11 mouse cellular contexts compared by ENCODE assay signal in the genomic region with DNA sequence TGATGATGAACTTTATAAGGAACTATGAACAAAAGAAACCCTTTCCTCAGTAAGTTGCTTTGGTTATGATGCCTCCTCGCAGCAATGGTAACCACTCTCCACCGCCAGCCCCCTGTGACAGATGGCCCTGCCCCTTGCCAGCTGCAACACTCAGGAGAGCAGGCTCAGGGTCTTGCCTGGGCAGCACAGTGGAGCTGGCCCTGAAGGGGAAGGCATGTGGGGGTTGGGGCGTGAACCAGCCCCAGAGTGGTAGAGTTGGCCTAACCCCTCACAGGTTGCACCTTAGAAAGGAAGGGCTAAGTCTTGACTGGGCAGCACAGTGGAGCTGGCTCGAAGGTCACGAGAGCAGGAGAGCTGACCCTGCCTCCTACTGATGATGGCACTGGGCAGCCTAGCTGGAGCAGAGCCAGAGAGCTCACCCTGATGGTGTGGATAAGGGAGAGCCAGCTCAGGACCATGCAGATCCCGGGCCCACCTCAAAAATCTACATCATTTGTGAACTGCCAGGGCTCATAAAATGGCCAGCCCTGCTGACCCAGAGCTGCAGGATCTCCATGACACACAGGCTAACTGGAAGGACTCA. TPM values are rescaled to one million over a fixed set of nuclear protein-coding genes. Genes with fewer than 3 reads are reported as not detected.
DNase-seq lines count a peak whose midpoint lies in the region; ATAC-seq and TF ChIP-seq lines count a peak whose summit lies in the region.
"Had no signal": no experiment of that assay in that cellular context is flagged by ENCODE, and none has a peak within 500 bp of the region (broad histone marks: within the 10 kb centered on the region; RNA-seq: fewer than 3 reads in every experiment).

No protein-coding gene starts in this region.

- H3K27me3 ChIP-seq in hindbrain, embryonic 10.5 days (ENCODE audit: insufficient read depth, poor library complexity, severe bottlenecking): no peaks in the 10 kb centered on the region
- no peaks in the 10 kb centered on the region for H3K27me3 ChIP-seq in hindbrain, embryonic 13.5 days
- no peaks in the 10 kb centered on the region for H3K27me3 ChIP-seq in MEL (ENCODE audit: control insufficient read depth in 1 of 2, insufficient read depth in 2 of 2, low read length in 2 of 2)
- no peaks in the 10 kb centered on the region for H3K27me3 ChIP-seq in forebrain, embryonic 16.5 days (replicated peaks; ENCODE audit: control insufficient read depth, insufficient read depth, low read length)

- H3K9ac ChIP-seq in hindbrain, embryonic 13.5 days: no peak overlapping the region
- H3K9ac ChIP-seq in MEL (ENCODE audit: control insufficient read depth, low read depth, low read length, poor library complexity, severe bottlenecking): no peak overlapping the region
- no peak overlapping the region for H3K9ac ChIP-seq in forebrain, embryonic 16.5 days (replicated peaks; ENCODE audit: low read depth, low read length)

- no peak for TF ChIP-seq EP300 in MEL (IDR thresholded peaks at IDR 0.05; ENCODE audit: low read depth in 1 of 2, low read length in 2 of 2)

- no peak for ATAC-seq in hindbrain, embryonic 13.5 days (ENCODE audit: low FRiP score)
- peak; percentile 47; the same call in 1 of the 2 replicates for ATAC-seq in forebrain, embryonic 16.5 days

- 0 out of 2 replicates have a peak, but pooled peaks cover 3% of the 10 kb centered on the region for H3K4me1 ChIP-seq in hindbrain, embryonic 10.5 days (replicated peaks)
- no peaks in the 10 kb centered on the region for H3K4me1 ChIP-seq in hindbrain, embryonic 13.5 days (replicated peaks)
- H3K4me1 ChIP-seq in MEL (ENCODE audit: control insufficient read depth in 1 of 2, insufficient read depth in 2 of 2, low read length in 2 of 2): peaks cover 0 to 6% of the 10 kb centered on the region in 2 experiments; a peak in 1 of 4 replicates
- H3K4me1 ChIP-seq in forebrain, embryonic 16.5 days (replicated peaks; ENCODE audit: control insufficient read depth, insufficient read depth, low read length): no peaks in the 10 kb centered on the region

- H3K27ac ChIP-seq in hindbrain, embryonic 10.5 days: no peak overlapping the region
- H3K27ac ChIP-seq in hindbrain, embryonic 13.5 days: no peak overlapping the region
- H3K27ac ChIP-seq in MEL (ENCODE audit: control insufficient read depth, low read depth, low read length): no peak overlapping the region
- H3K27ac ChIP-seq in forebrain, embryonic 16.5 days (ENCODE audit: low read length): no peak overlapping the region
- no peak overlapping the region for H3K27ac ChIP-seq in layer of hippocampus, adult 2 months

- TF ChIP-seq RAD21 in MEL (IDR thresholded peaks at IDR 0.05; ENCODE audit: low read depth, low read length): no peak

- H3K4me2 ChIP-seq in hindbrain, embryonic 13.5 days: no peak overlapping the region
- no peak overlapping the region for H3K4me2 ChIP-seq in forebrain, embryonic 16.5 days (ENCODE audit: low read length)

- H3K79me2 ChIP-seq in MEL (ENCODE audit: control insufficient read depth, insufficient read depth, low read length, poor library complexity): no peaks in the 10 kb centered on the region; the same call in 1 of the 2 replicates

- peak in 1 of 2 experiments; percentile 38; a peak in 1 of 4 replicates for TF ChIP-seq POLR2A in MEL (IDR thresholded peaks at IDR 0.05; ENCODE audit: control insufficient read depth in 1 of 2, insufficient read depth in 1 of 2, low read depth in 1 of 2, low read length in 2 of 2, poor library complexity in 1 of 2)

- TF ChIP-seq CTCF in MEL (IDR thresholded peaks at IDR 0.05 in 2 of 3, conservative IDR thresholded peaks at IDR 0.05 in 1 of 3; ENCODE audit: control insufficient read depth in 1 of 3, insufficient read depth in 1 of 3, low read depth in 2 of 3, low read length in 3 of 3, poor library complexity in 1 of 3, severe bottlenecking in 1 of 3): no peak
- no peak for TF ChIP-seq CTCF in layer of hippocampus, adult 2 months (conservative IDR thresholded peaks at IDR 0.05)

- no peaks in the 10 kb centered on the region for H3K9me3 ChIP-seq in hindbrain, embryonic 10.5 days
- no peaks in the 10 kb centered on the region for H3K9me3 ChIP-seq in hindbrain, embryonic 13.5 days
- no peaks in the 10 kb centered on the region for H3K9me3 ChIP-seq in MEL (replicated peaks; ENCODE audit: insufficient read depth, low read length)
- no peaks in the 10 kb centered on the region for H3K9me3 ChIP-seq in forebrain, embryonic 16.5 days (ENCODE audit: control insufficient read depth, low read length)

- DNase-seq in hindbrain, embryonic 10.5 days (ENCODE audit: low spot score): peak; percentile 9
- peak; percentile 37 for DNase-seq in MEL (ENCODE audit: low read depth, low spot score)
- peak; percentile 35 for DNase-seq in kidney, postnatal 14 days
- no peak for DNase-seq in embryo, embryonic 10.5 days (ENCODE audit: low spot score)
- DNase-seq in left cerebral cortex, postnatal 10 days (ENCODE audit: extremely low spot score in 1 of 2, low spot score in 2 of 2): no peak
- no peak for DNase-seq in layer of hippocampus, adult 2 months (ENCODE audit: low spot score in 2 of 2)

- no peak overlapping the region for H3K4me3 ChIP-seq in hindbrain, embryonic 10.5 days
- no peak overlapping the region for H3K4me3 ChIP-seq in hindbrain, embryonic 13.5 days
- no peak overlapping the region for H3K4me3 ChIP-seq in MEL (ENCODE audit: control insufficient read depth in 1 of 2, insufficient read depth in 1 of 2, low read depth in 2 of 2, low read length in 2 of 2)
- H3K4me3 ChIP-seq in forebrain, embryonic 16.5 days (replicated peaks; ENCODE audit: low read length): no peak overlapping the region
- H3K4me3 ChIP-seq in layer of hippocampus, adult 2 months: no peak overlapping the region

- intact Hi-C loops in left cerebral cortex, postnatal 10 days (cut with DNase I): no loop called here

- WGBS in hindbrain, embryonic 10.5 days: 74% methylated on average over 6 of the region's 6 CpGs
- WGBS in hindbrain, embryonic 13.5 days: 73% methylated on average over 6 of the region's 6 CpGs
- 70% methylated on average over 6 of the region's 6 CpGs for WGBS in forebrain, embryonic 16.5 days

- H3K36me3 ChIP-seq in hindbrain, embryonic 10.5 days: peaks cover 46% of the 10 kb centered on the region
- H3K36me3 ChIP-seq in hindbrain, embryonic 13.5 days: peaks cover 46% of the 10 kb centered on the region
- H3K36me3 ChIP-seq in MEL (ENCODE audit: control insufficient read depth in 1 of 2, insufficient read depth in 2 of 2, low read length in 2 of 2): peaks cover 0 to 14% of the 10 kb centered on the region in 2 experiments; a peak in 2 of 4 replicates
- peaks cover 24% of the 10 kb centered on the region for H3K36me3 ChIP-seq in forebrain, embryonic 16.5 days (ENCODE audit: control insufficient read depth, insufficient read depth)

RNA-seq across cellular contexts. Expression of a gene that starts 11.0 kb away (rescaled TPM):
- polyA plus RNA-seq in hindbrain, embryonic 10.5 days (2016; fragmentation: Nextera tagmentation; extraction: Ambion mirVana): 116 and 121 TPM in 2 replicates
- 67.4 and 71.6 TPM in 2 replicates for polyA plus RNA-seq in hindbrain, embryonic 13.5 days (2015; fragmentation: Nextera tagmentation; extraction: Ambion mirVana)
- 178 and 201 TPM in 2 replicates for total RNA-seq in MEL (2012; rRNA removed)
- polyA plus RNA-seq in MEL (2012; ENCODE audit: insufficient read depth in 1 of 2, insufficient read length in 2 of 2, low read depth in 1 of 2, low replicate concordance in 2 of 2, missing spikeins in 1 of 2): 100 to 1,000 TPM in 1 of 2 experiments, not detected in 1; 138 TPM
- 86.8 and 90.2 TPM in 2 replicates for polyA plus RNA-seq in forebrain, embryonic 16.5 days (2015; fragmentation: Nextera tagmentation; extraction: Ambion mirVana)
- 10 to 100 TPM; 44.6 to 51.0 TPM for total RNA-seq in left cerebral cortex, postnatal 10 days (2021)
- total RNA-seq in layer of hippocampus, adult 2 months (2021): 10 to 100 TPM; 40.1 to 48.8 TPM

RNA-seq across cellular contexts. Expression of a gene that starts 18.1 kb away (rescaled TPM):
- 128 and 137 TPM in 2 replicates for polyA plus RNA-seq in hindbrain, embryonic 10.5 days (2016; fragmentation: Nextera tagmentation; extraction: Ambion mirVana)
- polyA plus RNA-seq in hindbrain, embryonic 13.5 days (2015; fragmentation: Nextera tagmentation; extraction: Ambion mirVana): 142 and 145 TPM in 2 replicates
- total RNA-seq in MEL (2012; rRNA removed): 47.8 and 60.9 TPM in 2 replicates
- polyA plus RNA-seq in MEL (2012; ENCODE audit: insufficient read depth in 1 of 2, insufficient read length in 2 of 2, low read depth in 1 of 2, low replicate concordance in 2 of 2, missing spikeins in 1 of 2): 10 to 100 TPM in 1 of 2 experiments, not detected in 1; 66.5 TPM
- polyA plus RNA-seq in forebrain, embryonic 16.5 days (2015; fragmentation: Nextera tagmentation; extraction: Ambion mirVana): 157 and 163 TPM in 2 replicates
- 10 to 100 TPM; 65.8 to 66.0 TPM for total RNA-seq in left cerebral cortex, postnatal 10 days (2021)
- total RNA-seq in layer of hippocampus, adult 2 months (2021): 100 to 1,000 TPM in 1 of 2 experiments, 10 to 100 TPM in 1; 98.7 to 104 TPM

RNA-seq across cellular contexts. Expression of a gene that starts 26.6 kb away (rescaled TPM):
- polyA plus RNA-seq in hindbrain, embryonic 10.5 days (2016; fragmentation: Nextera tagmentation; extraction: Ambion mirVana): 0.04 TPM in 1 of 2 replicates, not detected in the other
- 0.04 and 0.05 TPM in 2 replicates for polyA plus RNA-seq in hindbrain, embryonic 13.5 days (2015; fragmentation: Nextera tagmentation; extraction: Ambion mirVana)
- not detected in 2 replicates for total RNA-seq in MEL (2012; rRNA removed)
- polyA plus RNA-seq in MEL (2012; ENCODE audit: insufficient read depth in 1 of 2, insufficient read length in 2 of 2, low read depth in 1 of 2, low replicate concordance in 2 of 2, missing spikeins in 1 of 2): under 1 TPM in 1 of 2 experiments, not detected in 1; 0.10 TPM
- 0.08 TPM in 1 of 2 replicates, not detected in the other for polyA plus RNA-seq in forebrain, embryonic 16.5 days (2015; fragmentation: Nextera tagmentation; extraction: Ambion mirVana)
- total RNA-seq in left cerebral cortex, postnatal 10 days (2021): under 1 TPM; 0.41 to 0.49 TPM
- total RNA-seq in layer of hippocampus, adult 2 months (2021): under 1 TPM; 0.27 to 0.51 TPM
- total RNA-seq: hematopoietic stem cell, adult 5-6 weeks had no signal
- polyA plus RNA-seq: limb, embryonic 11.5 days; neural tube, embryonic 11.5 days had no signal

RNA-seq across cellular contexts. Expression of a gene that starts 34.9 kb away (rescaled TPM):
- 99.9 and 117 TPM in 2 replicates for polyA plus RNA-seq in hindbrain, embryonic 10.5 days (2016; fragmentation: Nextera tagmentation; extraction: Ambion mirVana)
- 97.9 and 105 TPM in 2 replicates for polyA plus RNA-seq in hindbrain, embryonic 13.5 days (2015; fragmentation: Nextera tagmentation; extraction: Ambion mirVana)
- total RNA-seq in MEL (2012; rRNA removed): 91.8 and 93.7 TPM in 2 replicates
- polyA plus RNA-seq in MEL (2012; ENCODE audit: insufficient read depth in 1 of 2, insufficient read length in 2 of 2, low read depth in 1 of 2, low replicate concordance in 2 of 2, missing spikeins in 1 of 2): 100 to 1,000 TPM in 1 of 2 experiments, 10 to 100 TPM in 1; 94.9 to 118 TPM
- polyA plus RNA-seq in forebrain, embryonic 16.5 days (2015; fragmentation: Nextera tagmentation; extraction: Ambion mirVana): 99.5 and 99.6 TPM in 2 replicates
- total RNA-seq in left cerebral cortex, postnatal 10 days (2021): 100 to 1,000 TPM; 230 to 235 TPM
- 100 to 1,000 TPM; 214 to 221 TPM for total RNA-seq in layer of hippocampus, adult 2 months (2021)

RNA-seq across cellular contexts. Expression of a gene that starts 56.4 kb away (rescaled TPM):
- 45.1 and 49.0 TPM in 2 replicates for polyA plus RNA-seq in hindbrain, embryonic 10.5 days (2016; fragmentation: Nextera tagmentation; extraction: Ambion mirVana)
- 61.5 and 64.7 TPM in 2 replicates for polyA plus RNA-seq in hindbrain, embryonic 13.5 days (2015; fragmentation: Nextera tagmentation; extraction: Ambion mirVana)
- total RNA-seq in MEL (2012; rRNA removed): 29.8 and 33.3 TPM in 2 replicates
- 10 to 100 TPM in 1 of 2 experiments, not detected in 1; 50.5 TPM for polyA plus RNA-seq in MEL (2012; ENCODE audit: insufficient read depth in 1 of 2, insufficient read length in 2 of 2, low read depth in 1 of 2, low replicate concordance in 2 of 2, missing spikeins in 1 of 2)
- polyA plus RNA-seq in forebrain, embryonic 16.5 days (2015; fragmentation: Nextera tagmentation; extraction: Ambion mirVana): 78.4 and 82.1 TPM in 2 replicates
- 100 to 1,000 TPM; 125 to 131 TPM for total RNA-seq in left cerebral cortex, postnatal 10 days (2021)
- 100 to 1,000 TPM; 117 to 118 TPM for total RNA-seq in layer of hippocampus, adult 2 months (2021)

Comparison
In these comparisons a context has a peak if more than half of its experiments do, and no peak if none do; other contexts are left out.
1. DNase-seq: peak in hindbrain, embryonic 10.5 days (single experiment), MEL (single experiment) and kidney, postnatal 14 days (single experiment); none in embryo, embryonic 10.5 days (single experiment), left cerebral cortex, postnatal 10 days (0 of 2) and layer of hippocampus, adult 2 months (0 of 2).